Mouse (Mus musculus) liver, postnatal 0 days (tissue): Measurements from ENCODE around the gene Taf5. TPM values are rescaled to one million over a fixed set of nuclear protein-coding genes. Genes with fewer than 3 reads are reported as not detected.

Experiments
- ATAC-seq: fragments of 200-750 bp; cut with Nextera tagmentation; 2 replicates; pipeline ENCODE4 v1.8.0; 2017; ENCODE audit warnings: mild to moderate bottlenecking, moderate library complexity
- DNase-seq: peaks from one replicate; pipeline ENCODE4 v3.0.0-alpha.2; 2016
- H3K27ac ChIP-seq: fragments of 300-500 bp; sonication (generic); 2 replicates; pipeline ENCODE4 v1.5.1; 2014; ENCODE audit warnings: antibody characterized with exemption, moderate library complexity, mild to moderate bottlenecking, low read depth
- H3K27me3 ChIP-seq: fragments of 300-500 bp; sonication (generic); 2 replicates; pipeline ENCODE4 v1.6.1; 2014; ENCODE audit warnings: low read length, control low read depth, mixed read lengths; ENCODE audit not compliant: insufficient read depth
- H3K36me3 ChIP-seq: fragments of 300-500 bp; sonication (generic); replicated peaks from 2 replicates; pipeline ENCODE4 v1.6.1; 2014; ENCODE audit warnings: mild to moderate bottlenecking, control low read depth, low read length, moderate library complexity, mixed read lengths; ENCODE audit not compliant: insufficient read depth
- H3K4me1 ChIP-seq: fragments of 300-500 bp; sonication (generic); 2 replicates; pipeline ENCODE4 v1.6.1; 2014; ENCODE audit warnings: antibody characterized with exemption, mild to moderate bottlenecking, control low read depth; ENCODE audit not compliant: insufficient read depth
- H3K4me2 ChIP-seq: fragments of 300-500 bp; sonication (generic); 2 replicates; pipeline ENCODE4 v1.6.1; 2014; ENCODE audit warnings: low read depth, mild to moderate bottlenecking, low read length, moderate library complexity, mixed read lengths
- H3K4me3 ChIP-seq: fragments of 300-500 bp; sonication (generic); 2 replicates; pipeline ENCODE4 v1.5.1; 2014; ENCODE audit warnings: low read depth, low read length
- H3K9ac ChIP-seq: fragments of 300-500 bp; sonication (generic); replicated peaks from 2 replicates; pipeline ENCODE4 v1.6.1; 2014; ENCODE audit warnings: mild to moderate bottlenecking, moderate library complexity
- H3K9me3 ChIP-seq: fragments of 300-500 bp; sonication (generic); 2 replicates; pipeline ENCODE4 v1.6.1; 2016; ENCODE audit warnings: mild to moderate bottlenecking, control low read depth, low read length, mixed read lengths
- CTCF ChIP-seq: sonication (generic); IDR thresholded peaks from 2 replicates; pipeline ENCODE4 v1.5.1; 2016; ENCODE audit warnings: antibody characterized with exemption, low read depth
- EP300 ChIP-seq: IDR thresholded peaks from 2 replicates; pipeline ENCODE4 v1.6.1; 2016; ENCODE audit warnings: antibody characterized with exemption, low read depth, mild to moderate bottlenecking
- WGBS: fragments of 180-500 bp; shearing (Covaris S2); extraction: QIAGEN DNeasy Blood & Tissue Kit; methylation state at CpG from one replicate; pipeline ENCODE4 v1.1.7; 2014; ENCODE audit not compliant: insufficient replicate concordance; 5-methylcytosine and 5-hydroxymethylcytosine counted together
- polyA plus RNA-seq: library from polyadenylated mRNA; unstranded; fragments of >200 nt; fragmentation: Nextera tagmentation; extraction: Ambion mirVana; gene quantifications from 2 replicates; pipeline ENCODE4 v1.2.1, GENCODE M21; 2015

Gene Taf5
- polyA plus RNA-seq, 1 experiment from 2014 or later: 2.1 TPM

- Histone ChIP-seq H3K4me2 (no peak overlapping the region), H3K27me3 (0 out of 2 replicates have a peak, but pooled peaks cover 2% of the 10 kb centered on the region), H3K4me1 (no peaks in the 10 kb centered on the region), H3K9ac (no peak overlapping the region), H3K27ac (no peak overlapping the region), H3K9me3 (no peaks in the 10 kb centered on the region), H3K4me3 (no peak overlapping the region), H3K36me3 (no peaks in the 10 kb centered on the region)
- ATAC-seq: no peak
- no peak for DNase-seq
- 72% methylated on average over 10 of the region's 10 CpGs for WGBS
- no peak for TF ChIP-seq CTCF
- TF ChIP-seq EP300: no peak
These were observed 42.6 kb upstream of the Taf5 start for GRCm38 (mm10) chr19:47024954-47025353.

GRCm38 (mm10) chr19:47026513-47026912, 41.0 kb upstream of the Taf5 start:
- no peak for ATAC-seq
- Histone ChIP-seq H3K4me3 (no peak overlapping the region), H3K27ac (no peak overlapping the region), H3K4me2 (no peak overlapping the region), H3K36me3 (no peaks in the 10 kb centered on the region), H3K9ac (no peak overlapping the region), H3K9me3 (no peaks in the 10 kb centered on the region), H3K4me1 (no peaks in the 10 kb centered on the region), H3K27me3 (0 out of 2 replicates have a peak, but pooled peaks cover 2% of the 10 kb centered on the region)
- 81% methylated on average over 4 of the region's 4 CpGs for WGBS
- no peak for DNase-seq
- TF ChIP-seq EP300 (no peak), CTCF (0 out of 2 replicates have a peak, but pooled peaks have one; percentile 4)

- TF ChIP-seq CTCF (no peak), EP300 (no peak)
- Histone ChIP-seq H3K27me3 (no peaks in the 10 kb centered on the region), H3K4me2 (no peak overlapping the region), H3K36me3 (peaks cover 8% of the 10 kb centered on the region), H3K9me3 (no peaks in the 10 kb centered on the region), H3K9ac (no peak overlapping the region), H3K27ac (no peak overlapping the region), H3K4me1 (no peaks in the 10 kb centered on the region), H3K4me3 (no peak overlapping the region)
- no peak for DNase-seq
- ATAC-seq: no peak
- 85% methylated on average over 9 of the region's 9 CpGs for WGBS
These were observed 37.8 kb upstream of the Taf5 start for GRCm38 (mm10) chr19:47029796-47030195.

GRCm38 (mm10) chr19:47031770-47032169, 35.8 kb upstream of the Taf5 start:
- Histone ChIP-seq H3K4me1 (no peaks in the 10 kb centered on the region), H3K36me3 (peaks cover 14% of the 10 kb centered on the region), H3K27me3 (no peaks in the 10 kb centered on the region), H3K4me3 (no peak overlapping the region), H3K9me3 (no peaks in the 10 kb centered on the region), H3K4me2 (no peak overlapping the region), H3K27ac (no peak overlapping the region), H3K9ac (no peak overlapping the region)
- no peak for DNase-seq
- 85% methylated on average over 6 of the region's 6 CpGs for WGBS
- no peak for ATAC-seq
- no peak for TF ChIP-seq EP300
- no peak for TF ChIP-seq CTCF

GRCm38 (mm10) chr19:47034916-47035315, 32.6 kb upstream of the Taf5 start:
- H3K27me3 ChIP-seq: no peaks in the 10 kb centered on the region
- no peaks in the 10 kb centered on the region for H3K4me1 ChIP-seq
- H3K4me2 ChIP-seq: no peak overlapping the region
- peaks cover 28% of the 10 kb centered on the region for H3K36me3 ChIP-seq
- H3K4me3 ChIP-seq: no peak overlapping the region
- no peaks in the 10 kb centered on the region for H3K9me3 ChIP-seq
- no peak overlapping the region for H3K27ac ChIP-seq
- 69% methylated on average over 4 of the region's 4 CpGs for WGBS
- DNase-seq (no peak), ATAC-seq (no peak)
- no peak for TF ChIP-seq CTCF
- TF ChIP-seq EP300: no peak
- no peak overlapping the region for H3K9ac ChIP-seq

DNA sequence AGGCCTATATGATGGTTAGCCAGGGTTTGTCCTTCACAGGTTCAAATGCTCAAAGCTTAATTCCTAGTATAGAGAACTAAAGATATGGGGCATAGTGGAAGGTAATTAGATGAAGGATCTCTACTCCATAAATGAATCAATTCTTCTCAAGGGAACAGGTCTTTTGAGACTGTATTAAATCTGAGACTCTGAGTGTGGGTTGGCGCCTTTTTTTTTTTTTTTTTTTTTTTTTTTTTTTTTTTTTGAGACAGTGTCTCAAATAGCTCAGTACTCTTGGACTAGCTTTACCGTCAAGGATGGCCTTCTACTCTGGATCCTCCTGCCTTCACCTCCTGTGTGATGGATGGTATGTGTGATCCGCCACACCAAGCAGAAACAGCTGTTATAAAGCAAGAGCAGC, 30.9 kb upstream of the Taf5 start:
- Histone ChIP-seq H3K27ac (no peak overlapping the region), H3K27me3 (no peaks in the 10 kb centered on the region), H3K4me1 (no peaks in the 10 kb centered on the region), H3K9ac (no peak overlapping the region), H3K4me2 (no peak overlapping the region), H3K36me3 (peaks cover 32% of the 10 kb centered on the region), H3K9me3 (no peaks in the 10 kb centered on the region), H3K4me3 (no peak overlapping the region)
- ATAC-seq: no peak
- no peak for DNase-seq
- no peak for TF ChIP-seq CTCF
- 77% methylated on average over 3 of the region's 3 CpGs for WGBS
